Mouse (Mus musculus) neural tube, embryonic 11.5 days (tissue): ENCODE measurements around the gene Ddx54. TPM values are rescaled to one million over a fixed set of nuclear protein-coding genes. Genes with fewer than 3 reads are reported as not detected.

Experiments
- ATAC-seq: fragments of 200-750 bp; cut with Nextera tagmentation; 2 replicates; pipeline ENCODE4 v1.8.0; 2017; ENCODE audit warnings: moderate number of reproducible peaks, mild to moderate bottlenecking, moderate TSS enrichment, moderate library complexity; ENCODE audit not compliant: insufficient read depth, low FRiP score, low TSS enrichment
- DNase-seq: peaks from one replicate; pipeline ENCODE4 v3.0.0-alpha.2; 2015; ENCODE audit warnings: low spot score
- H3K27ac ChIP-seq: fragments of 300-500 bp; sonication (generic); 2 replicates; pipeline ENCODE4 v1.5.1; 2014; ENCODE audit warnings: low read depth, mild to moderate bottlenecking, low read length
- H3K27me3 ChIP-seq: fragments of 300-500 bp; sonication (generic); 2 replicates; pipeline ENCODE4 v1.6.1; 2014; ENCODE audit warnings: mild to moderate bottlenecking, low read length, mixed read lengths; ENCODE audit not compliant: control insufficient read depth, insufficient read depth
- H3K36me3 ChIP-seq: fragments of 300-500 bp; sonication (generic); 2 replicates; pipeline ENCODE4 v1.6.1; 2014; ENCODE audit warnings: mild to moderate bottlenecking, low read length, moderate library complexity, mixed read lengths; ENCODE audit not compliant: control insufficient read depth, insufficient read depth
- H3K4me1 ChIP-seq: fragments of 300-500 bp; sonication (generic); 2 replicates; pipeline ENCODE4 v1.6.1; 2014; ENCODE audit warnings: low read length, mixed read lengths; ENCODE audit not compliant: control insufficient read depth, insufficient read depth
- H3K4me2 ChIP-seq: fragments of 300-500 bp; sonication (generic); 2 replicates; pipeline ENCODE4 v1.6.1; 2014; ENCODE audit warnings: low read depth, mild to moderate bottlenecking, moderate library complexity
- H3K4me3 ChIP-seq: fragments of 300-500 bp; sonication (generic); 2 replicates; pipeline ENCODE4 v1.5.1; 2014; ENCODE audit warnings: low read depth, low read length
- H3K9ac ChIP-seq: fragments of 300-500 bp; sonication (generic); 2 replicates; pipeline ENCODE4 v1.6.1; 2014; ENCODE audit warnings: mild to moderate bottlenecking, low read length
- H3K9me3 ChIP-seq: fragments of 300-500 bp; sonication (generic); 2 replicates; pipeline ENCODE4 v1.6.1; 2016; ENCODE audit warnings: low read length; ENCODE audit not compliant: control insufficient read depth
- WGBS: fragments of 180-500 bp; shearing (Covaris S2); extraction: QIAGEN DNeasy Blood & Tissue Kit; methylation state at CpG from one replicate; pipeline ENCODE4 v1.1.7; 2014; 5-methylcytosine and 5-hydroxymethylcytosine counted together
- polyA plus RNA-seq: library from polyadenylated mRNA; unstranded; fragments of >200 nt; fragmentation: Nextera tagmentation; extraction: Ambion mirVana; gene quantifications from 2 replicates; pipeline ENCODE4 v1.2.1, GENCODE M21; 2014

The Ddx54 gene
- polyA plus RNA-seq, 1 experiment from 2014 or later, result 42.0 TPM

DNA sequence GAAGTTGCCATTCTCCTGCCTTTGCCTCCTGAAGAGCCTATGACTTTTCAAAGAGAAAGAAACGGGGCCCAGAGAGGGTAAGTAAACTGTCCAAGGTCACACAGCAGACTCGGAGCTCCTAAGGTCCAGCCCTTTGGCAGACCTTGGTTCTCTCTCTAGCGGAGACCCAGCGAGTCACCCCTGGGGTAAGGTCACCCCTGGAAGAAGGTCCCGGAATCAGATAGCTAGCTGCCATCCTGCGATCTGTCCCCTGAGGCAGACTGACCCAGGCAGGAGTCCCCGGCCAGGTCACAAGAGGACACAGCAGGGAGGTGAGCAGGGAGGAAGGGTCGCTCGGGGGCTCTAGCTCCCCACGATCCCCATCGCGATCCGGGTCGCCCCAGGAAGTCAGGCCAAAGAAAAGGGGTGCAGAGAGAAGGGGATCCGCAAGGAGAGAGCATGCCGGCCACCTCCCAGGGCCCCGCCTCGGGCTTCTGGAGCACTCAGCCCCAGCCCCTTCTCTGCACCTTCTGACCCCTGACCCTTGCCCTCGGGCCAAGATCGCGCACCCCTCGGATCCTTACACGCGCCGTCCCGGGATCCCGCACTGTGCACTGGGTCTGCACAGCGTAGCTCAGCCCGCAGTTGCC, 24.5 kb upstream of the Ddx54 start:
- Histone ChIP-seq H3K27me3 (no peaks in the 10 kb centered on the region), H3K9me3 (no peaks in the 10 kb centered on the region), H3K4me2 (peak overlapping the region; percentile 82), H3K4me1 (peaks cover 8% of the 10 kb centered on the region; the same call in 1 of the 2 replicates), H3K4me3 (peak overlapping the region; percentile 70), H3K27ac (peak overlapping the region; percentile 58; the same call in 1 of the 2 replicates), H3K36me3 (no peaks in the 10 kb centered on the region), H3K9ac (peak overlapping the region; percentile 81)
- ATAC-seq (no peak; the same call in 1 of the 2 replicates), DNase-seq (no peak)
- WGBS, result 1% methylated on average over 29 of the region's 29 CpGs

DNA sequence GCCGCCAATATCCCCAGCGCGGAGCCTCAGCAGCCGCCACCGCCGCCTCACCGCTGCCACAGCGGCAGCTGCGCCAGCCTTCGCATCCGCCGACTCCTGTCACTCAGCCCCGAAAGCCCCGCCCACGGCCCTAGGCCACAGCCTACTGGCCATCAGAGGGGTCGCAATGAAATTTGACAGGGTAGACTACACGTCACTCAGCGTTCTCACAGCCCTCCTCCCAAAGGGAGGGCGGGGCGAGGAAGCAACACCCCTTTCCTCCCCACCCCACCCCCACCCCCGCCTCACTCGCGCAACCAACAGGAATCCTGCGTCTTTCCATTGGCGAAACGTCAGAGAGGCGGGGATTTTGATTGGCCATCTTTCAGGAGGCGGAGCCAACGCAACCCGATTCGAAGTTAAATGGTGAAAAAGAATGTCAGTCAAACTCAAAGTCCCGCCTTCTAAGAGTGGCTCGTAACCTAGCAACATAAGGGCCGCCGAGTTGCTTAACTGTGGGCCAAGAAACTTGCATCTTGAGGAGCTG, 23.9 kb upstream of the Ddx54 start, which contains the start of the genes Tpcn1 and Iqcd:
TSS of gene Tpcn1 (minus strand) at position 105 of the 526 bp plus-strand sequence.
TSS of gene Iqcd (plus strand) at position 448 of the 526 bp plus-strand sequence.
- under 1% methylated on average over 35 of the region's 35 CpGs for whole genome bisulfite sequencing
- Histone ChIP-seq H3K27ac (peak within 1 kb of the TSS; percentile 58; the same call in 1 of the 2 replicates), H3K4me1 (peaks cover 8% of the 10 kb centered on the region; the same call in 1 of the 2 replicates), H3K36me3 (no peaks in the 10 kb centered on the region), H3K27me3 (no peaks in the 10 kb centered on the region), H3K9me3 (no peaks in the 10 kb centered on the region), H3K4me3 (peak within 1 kb of the TSS; percentile 70), H3K9ac (peak within 1 kb of the TSS; percentile 81), H3K4me2 (peak within 1 kb of the TSS; percentile 82)
- DNase-seq (peak; percentile 99), ATAC-seq (peak; percentile 98)

DNA sequence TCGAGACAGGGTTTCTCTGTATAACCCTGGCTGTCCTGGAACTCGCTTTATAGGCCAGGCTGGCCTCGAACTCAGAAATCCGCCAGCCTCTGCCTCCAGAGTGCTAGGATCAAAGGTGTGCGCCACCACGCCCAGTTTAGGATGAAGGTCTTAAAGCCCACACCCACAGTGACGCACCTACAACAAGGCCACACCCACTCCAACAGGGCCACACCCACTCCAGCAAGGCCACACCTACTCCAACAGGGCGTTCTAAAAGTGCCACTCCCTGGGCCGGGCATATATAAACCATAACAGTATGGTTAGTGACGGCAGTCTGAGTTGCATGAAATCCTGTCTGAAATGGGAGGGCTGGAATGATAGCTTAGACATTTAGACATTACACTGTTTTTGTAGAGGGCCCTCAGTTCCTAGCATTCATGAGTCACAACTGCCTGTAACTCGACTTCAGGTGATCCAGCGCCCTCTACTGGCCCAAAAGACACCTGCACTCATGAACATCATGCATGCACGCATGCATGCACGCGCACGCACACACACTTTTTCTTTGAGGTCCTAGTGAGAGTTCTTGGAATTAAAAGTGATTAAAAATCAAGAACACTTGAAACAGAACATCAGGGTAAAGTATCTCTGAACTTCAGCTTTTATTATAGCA, 22.1 kb upstream of the Ddx54 start:
- Histone ChIP-seq H3K4me2 (no peak overlapping the region), H3K4me3 (no peak overlapping the region), H3K4me1 (peaks cover 8% of the 10 kb centered on the region; the same call in 1 of the 2 replicates), H3K9me3 (no peaks in the 10 kb centered on the region), H3K36me3 (no peaks in the 10 kb centered on the region), H3K9ac (no peak overlapping the region), H3K27me3 (no peaks in the 10 kb centered on the region), H3K27ac (no peak overlapping the region)
- peak; percentile 30 for DNase-seq
- 79% methylated on average over 16 of the region's 16 CpGs for WGBS
- ATAC-seq, result no peak

DNA sequence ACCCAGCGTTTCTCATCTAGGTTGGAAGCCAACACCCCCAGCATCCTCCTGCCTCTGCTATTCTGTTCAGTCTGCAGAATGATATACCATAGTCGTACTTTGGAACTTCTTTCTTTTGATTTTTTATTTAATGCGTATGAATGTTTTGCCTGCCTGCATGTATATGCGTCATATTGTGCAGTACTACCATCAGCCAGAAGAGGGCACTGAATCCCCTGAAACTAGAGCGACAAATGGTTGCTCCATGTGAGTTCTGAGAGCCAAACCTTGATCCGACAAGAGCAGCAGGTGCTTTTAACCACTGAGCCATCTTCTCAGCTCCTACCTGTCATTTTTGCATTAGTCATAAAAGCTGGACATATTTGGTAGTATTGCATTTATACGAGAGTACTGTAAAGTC, 20.4 kb upstream of the Ddx54 start:
- Histone ChIP-seq H3K27me3 (no peaks in the 10 kb centered on the region), H3K4me3 (no peak overlapping the region), H3K4me1 (peaks cover 3% of the 10 kb centered on the region; the same call in 1 of the 2 replicates), H3K4me2 (no peak overlapping the region), H3K27ac (no peak overlapping the region), H3K9ac (no peak overlapping the region), H3K36me3 (no peaks in the 10 kb centered on the region), H3K9me3 (no peaks in the 10 kb centered on the region)
- DNase-seq (no peak), ATAC-seq (no peak)
- WGBS, result 68% methylated on average over 7 of the region's 7 CpGs

DNA sequence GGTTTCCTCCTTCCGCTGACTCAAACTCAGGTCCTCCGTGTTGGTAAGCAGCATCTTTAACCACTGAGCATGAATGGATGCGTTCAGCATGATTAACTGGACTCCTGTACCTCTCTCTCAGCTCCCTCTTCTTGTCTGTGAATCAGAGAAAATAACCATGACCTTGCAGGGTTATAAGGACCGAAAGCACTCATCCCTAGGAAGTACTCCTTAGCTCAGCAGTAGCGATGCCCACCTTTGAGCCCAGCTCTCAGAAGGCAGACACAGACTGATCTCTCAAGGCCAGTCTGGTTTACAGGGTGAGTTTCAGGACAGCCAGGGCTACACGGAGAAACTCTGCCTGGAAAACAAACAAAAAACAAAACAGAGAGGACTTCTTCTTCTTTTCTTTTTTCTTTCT, 18.1 kb upstream of the Ddx54 start:
- Histone ChIP-seq H3K9me3 (no peaks in the 10 kb centered on the region), H3K9ac (no peak overlapping the region), H3K4me1 (no peaks in the 10 kb centered on the region), H3K36me3 (no peaks in the 10 kb centered on the region), H3K27ac (no peak overlapping the region), H3K4me2 (no peak overlapping the region), H3K27me3 (no peaks in the 10 kb centered on the region), H3K4me3 (no peak overlapping the region)
- WGBS, result 83% methylated on average over 6 of the region's 6 CpGs
- DNase-seq, result no peak
- ATAC-seq, result no peak

DNA sequence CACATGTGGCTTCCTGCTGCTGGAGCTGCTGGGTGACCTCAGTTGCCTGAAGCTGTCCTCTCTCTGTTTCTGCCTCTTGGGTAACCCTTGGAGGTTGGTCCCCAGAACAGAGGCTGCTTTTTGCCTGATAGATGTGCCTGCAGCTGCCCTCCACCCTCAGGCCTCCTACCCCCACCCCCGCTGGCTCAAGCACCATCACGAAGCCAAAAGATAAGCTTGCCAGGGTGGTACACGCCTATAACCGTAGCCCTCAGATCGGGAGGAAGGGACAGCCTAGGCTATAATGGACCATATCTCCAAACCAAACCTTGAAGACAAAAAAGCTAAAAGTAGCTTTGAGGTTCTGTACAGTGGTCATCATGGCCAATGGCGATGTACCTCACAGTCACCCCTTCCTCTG, 12.9 kb upstream of the Ddx54 start:
- ATAC-seq (no peak), DNase-seq (no peak)
- no peaks in the 10 kb centered on the region for H3K27me3 ChIP-seq
- H3K4me2 ChIP-seq, result no peak overlapping the region
- 94% methylated on average over 6 of the region's 6 CpGs for WGBS
- H3K27ac ChIP-seq, result no peak overlapping the region
- no peak overlapping the region for H3K4me3 ChIP-seq
- H3K9me3 ChIP-seq, result no peaks in the 10 kb centered on the region
- no peak overlapping the region for H3K9ac ChIP-seq
- no peaks in the 10 kb centered on the region for H3K36me3 ChIP-seq
- H3K4me1 ChIP-seq, result no peaks in the 10 kb centered on the region

DNA sequence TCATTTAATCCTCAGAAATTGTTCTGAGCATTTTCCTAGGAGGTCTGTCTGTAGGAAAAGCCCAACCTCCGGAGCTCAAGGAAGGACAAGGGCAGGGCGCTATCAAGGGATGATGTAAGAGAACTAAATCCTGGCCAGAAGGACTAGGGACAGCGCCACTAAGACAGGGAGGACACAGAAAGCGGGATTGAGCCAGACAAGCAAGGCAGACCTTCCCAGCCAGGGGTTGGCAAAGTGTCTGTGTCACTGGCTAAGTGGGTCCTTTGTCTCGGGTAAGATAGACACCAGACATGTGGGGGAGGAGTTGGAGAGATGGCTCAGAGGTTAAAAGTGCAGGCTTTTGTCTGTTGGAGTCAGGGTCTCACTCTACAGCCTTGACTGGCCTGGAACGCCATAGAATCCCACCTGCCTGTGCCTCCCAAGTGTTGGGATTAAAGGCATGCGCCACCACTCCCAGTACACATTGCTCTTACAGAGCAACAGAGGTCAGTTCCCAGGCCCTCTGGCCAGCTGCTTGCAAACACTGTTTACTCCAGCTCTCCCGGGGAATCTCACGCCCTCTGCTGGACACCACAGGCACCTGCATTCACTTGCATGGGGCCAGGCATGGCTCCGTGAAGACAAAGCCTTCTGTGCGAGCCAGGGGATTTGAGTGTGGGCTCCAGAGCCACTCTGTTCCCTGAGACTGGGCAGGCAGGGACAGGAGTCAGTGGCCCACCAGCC, 11.4 kb upstream of the Ddx54 start:
- no peak for ATAC-seq
- no peaks in the 10 kb centered on the region; the same call in 1 of the 2 replicates for H3K4me1 ChIP-seq
- H3K36me3 ChIP-seq, result no peaks in the 10 kb centered on the region
- no peak overlapping the region for H3K4me3 ChIP-seq
- no peak overlapping the region for H3K4me2 ChIP-seq
- DNase-seq, result peak; percentile 49
- 50% methylated on average over 11 of the region's 11 CpGs for WGBS
- no peaks in the 10 kb centered on the region for H3K9me3 ChIP-seq
- H3K27ac ChIP-seq, result peak overlapping the region; percentile 1; the same call in 1 of the 2 replicates
- H3K9ac ChIP-seq, result no peak overlapping the region
- H3K27me3 ChIP-seq, result no peaks in the 10 kb centered on the region

DNA sequence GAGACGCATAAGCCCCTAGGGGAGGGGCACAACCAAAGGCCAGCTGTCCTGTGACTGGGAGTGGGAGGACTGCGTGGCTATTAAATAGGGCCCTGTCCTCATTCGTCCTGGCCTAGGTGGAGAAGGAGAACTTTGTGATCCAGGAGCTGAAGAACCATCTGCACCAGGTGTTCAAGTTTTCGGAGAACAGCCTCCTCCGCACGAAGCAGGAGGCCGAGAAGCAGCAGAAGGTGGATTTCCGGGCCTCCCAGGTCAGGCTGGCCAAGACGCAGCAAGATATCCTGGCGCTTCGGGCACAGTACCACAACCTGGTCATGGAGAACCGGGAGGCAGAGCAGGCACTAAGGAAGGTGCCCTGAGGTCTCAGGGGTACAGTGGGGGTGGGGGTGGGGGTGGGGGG, 10.3 kb upstream of the Ddx54 start:
- ATAC-seq (no peak), DNase-seq (no peak)
- Histone ChIP-seq H3K4me3 (no peak overlapping the region), H3K9ac (no peak overlapping the region), H3K4me2 (no peak overlapping the region), H3K4me1 (no peaks in the 10 kb centered on the region; the same call in 1 of the 2 replicates), H3K27me3 (no peaks in the 10 kb centered on the region), H3K9me3 (no peaks in the 10 kb centered on the region), H3K36me3 (no peaks in the 10 kb centered on the region), H3K27ac (no peak overlapping the region)
- WGBS, result 93% methylated on average over 12 of the region's 12 CpGs
